In genomic region chr1:55666798-55667197, GRCm38 (mm10) we compare ENCODE assay signal across 16 mouse cellular contexts.
DNase-seq lines count a peak whose midpoint lies in the region; ATAC-seq lines count a peak whose summit lies in the region.
"Had no signal": no experiment of that assay in that cellular context is flagged by ENCODE, and none has a peak within 500 bp of the region (broad histone marks: within the 10 kb centered on the region; RNA-seq: fewer than 3 reads in every experiment).

No protein-coding gene starts in this region.

- peak; percentile 16 to 70 for DNase-seq in left cerebral cortex, postnatal 25 days (ENCODE audit: low spot score in 2 of 2)
- DNase-seq in left cerebral cortex, postnatal 14 days (ENCODE audit: low spot score in 2 of 2), result no peak
- no peak for DNase-seq in forebrain, embryonic 10.5 days (ENCODE audit: extremely low spot score, low spot score)
- DNase-seq in forebrain, embryonic 14.5 days (ENCODE audit: low spot score), result peak; percentile 44
- DNase-seq in heart, adult 11 months, result no peak
- no peak for DNase-seq in ovary, postnatal 36 days (ENCODE audit: low spot score)
- DNase-seq: cerebellum, adult 11 months; gastrocnemius, postnatal 10 days; liver, embryonic 13.5 days; thymus, postnatal 14 days had no signal

- intact Hi-C loops in left cerebral cortex, postnatal 25 days (cut with DNase I), result loop anchor here (5.0 kb wide), 2 partner anchors 66 to 259 kb away; partner anchors contain the start of gene Plcl1
- intact Hi-C loops in left cerebral cortex, postnatal 14 days (cut with DNase I), result no loop called here

- H3K4me3 ChIP-seq in forebrain, embryonic 10.5 days, result no peak overlapping the region
- no peak overlapping the region for H3K4me3 ChIP-seq in forebrain, embryonic 14.5 days (ENCODE audit: low read depth, low read length)
- H3K4me3 ChIP-seq in midbrain, embryonic 13.5 days (replicated peaks), result no peak overlapping the region
- H3K4me3 ChIP-seq: kidney, embryonic 15.5 days; liver, embryonic 13.5 days; megakaryocyte, embryonic 14.5 days had no signal

- H3K9me3 ChIP-seq in forebrain, embryonic 10.5 days, result no peaks in the 10 kb centered on the region
- no peaks in the 10 kb centered on the region for H3K9me3 ChIP-seq in forebrain, embryonic 14.5 days (replicated peaks; ENCODE audit: control insufficient read depth, low read length)
- no peaks in the 10 kb centered on the region for H3K9me3 ChIP-seq in midbrain, embryonic 13.5 days
- H3K9me3 ChIP-seq: kidney, embryonic 15.5 days; liver, embryonic 13.5 days; megakaryocyte, embryonic 14.5 days had no signal

- WGBS in forebrain, embryonic 10.5 days, result 41% methylated on average over 5 of the region's 5 CpGs
- 27% methylated on average over 5 of the region's 5 CpGs for WGBS in forebrain, embryonic 14.5 days
- 39% methylated on average over 5 of the region's 5 CpGs for WGBS in midbrain, embryonic 13.5 days

- ATAC-seq in forebrain, embryonic 14.5 days, result peak; percentile 8; the same call in 1 of the 2 replicates
- peak; percentile 12; the same call in 1 of the 2 replicates for ATAC-seq in midbrain, embryonic 13.5 days
- no peak for ATAC-seq in granulocyte monocyte progenitor cell, adult 5-6 weeks (replicated peaks; ENCODE audit: poor library complexity, severe bottlenecking)
- ATAC-seq: activated CD4-positive, CD25-positive, alpha-beta regulatory T cell, adult 4 months; lung, postnatal 0 days had no signal

- peak overlapping the region; percentile 65 for H3K27ac ChIP-seq in forebrain, embryonic 10.5 days
- peak overlapping the region; percentile 79 for H3K27ac ChIP-seq in forebrain, embryonic 14.5 days (ENCODE audit: low read depth, low read length)
- H3K27ac ChIP-seq in midbrain, embryonic 13.5 days, result peak overlapping the region; percentile 86
- H3K27ac ChIP-seq: kidney, embryonic 15.5 days; liver, embryonic 13.5 days had no signal

- no peak overlapping the region for H3K4me2 ChIP-seq in forebrain, embryonic 14.5 days (ENCODE audit: low read length)
- no peak overlapping the region for H3K4me2 ChIP-seq in midbrain, embryonic 13.5 days (replicated peaks)
- H3K4me2 ChIP-seq: kidney, embryonic 15.5 days; liver, embryonic 13.5 days had no signal

- H3K36me3 ChIP-seq in forebrain, embryonic 10.5 days (replicated peaks), result no peaks in the 10 kb centered on the region
- H3K36me3 ChIP-seq in forebrain, embryonic 14.5 days (ENCODE audit: control insufficient read depth, insufficient read depth, low read length), result no peaks in the 10 kb centered on the region
- no peaks in the 10 kb centered on the region for H3K36me3 ChIP-seq in midbrain, embryonic 13.5 days
- H3K36me3 ChIP-seq: kidney, embryonic 15.5 days; liver, embryonic 13.5 days had no signal

- H3K27me3 ChIP-seq in forebrain, embryonic 10.5 days (ENCODE audit: poor library complexity, severe bottlenecking), result peaks cover 60% of the 10 kb centered on the region
- no peaks in the 10 kb centered on the region for H3K27me3 ChIP-seq in forebrain, embryonic 14.5 days (replicated peaks; ENCODE audit: control insufficient read depth, insufficient read depth, low read length)
- H3K27me3 ChIP-seq in midbrain, embryonic 13.5 days, result 0 out of 2 replicates have a peak, but pooled peaks cover 6% of the 10 kb centered on the region
- H3K27me3 ChIP-seq: kidney, embryonic 15.5 days; liver, embryonic 13.5 days; megakaryocyte, embryonic 14.5 days had no signal

- H3K9ac ChIP-seq in forebrain, embryonic 14.5 days (ENCODE audit: low read length), result peak overlapping the region; percentile 41; the same call in 1 of the 2 replicates
- H3K9ac ChIP-seq in midbrain, embryonic 13.5 days (replicated peaks), result no peak overlapping the region
- H3K9ac ChIP-seq: kidney, embryonic 15.5 days; liver, embryonic 13.5 days had no signal

- H3K4me1 ChIP-seq in forebrain, embryonic 10.5 days, result peaks cover 35% of the 10 kb centered on the region
- peaks cover 27% of the 10 kb centered on the region for H3K4me1 ChIP-seq in forebrain, embryonic 14.5 days (ENCODE audit: control insufficient read depth, insufficient read depth, low read length)
- H3K4me1 ChIP-seq in midbrain, embryonic 13.5 days (replicated peaks), result peaks cover 33% of the 10 kb centered on the region
- H3K4me1 ChIP-seq: liver, embryonic 13.5 days; megakaryocyte, embryonic 14.5 days had no signal

Comparison
In these comparisons a context has a peak if more than half of its experiments do, and no peak if none do; other contexts are left out.
1. DNase-seq: peak in left cerebral cortex, postnatal 25 days (2 of 2) and forebrain, embryonic 14.5 days (single experiment); none in left cerebral cortex, postnatal 14 days (0 of 2), forebrain, embryonic 10.5 days (single experiment), heart, adult 11 months (single experiment) and ovary, postnatal 36 days (single experiment).
2. Peak in every context shown above with its lines, with median percentiles within 50 percentile points of each other: H3K27ac ChIP-seq.